Mouse (Mus musculus): Measurements from ENCODE around the gene Olfr427. TPM values are rescaled to one million over a fixed set of nuclear protein-coding genes. Genes with fewer than 3 reads are reported as not detected.

Olfr427 gene
- polyA plus RNA-seq (2017; shearing (Covaris generic)) = not detected

DNA sequence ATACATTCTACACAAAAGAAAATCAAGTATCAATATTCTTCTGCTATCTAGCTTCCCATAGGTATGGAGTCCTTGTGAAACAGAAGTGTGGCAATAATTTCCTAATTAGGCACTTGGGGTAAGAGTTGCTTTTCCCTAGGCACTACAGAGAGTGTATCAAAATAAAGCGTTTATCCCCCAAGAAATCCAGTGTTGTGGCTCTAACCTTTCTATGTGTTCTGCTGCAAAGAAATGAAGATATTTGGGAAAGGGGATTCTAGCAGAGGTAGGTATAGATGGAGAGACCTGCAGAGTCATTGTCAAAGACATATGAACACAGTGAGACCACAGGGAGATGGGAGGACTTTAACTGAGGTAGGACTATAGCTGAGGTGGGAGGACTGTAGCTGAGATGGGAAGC lies at the start of gene Olfr427:
TSS of gene Olfr427 (plus strand) at position 301 of the 400 bp plus-strand sequence.

DNA sequence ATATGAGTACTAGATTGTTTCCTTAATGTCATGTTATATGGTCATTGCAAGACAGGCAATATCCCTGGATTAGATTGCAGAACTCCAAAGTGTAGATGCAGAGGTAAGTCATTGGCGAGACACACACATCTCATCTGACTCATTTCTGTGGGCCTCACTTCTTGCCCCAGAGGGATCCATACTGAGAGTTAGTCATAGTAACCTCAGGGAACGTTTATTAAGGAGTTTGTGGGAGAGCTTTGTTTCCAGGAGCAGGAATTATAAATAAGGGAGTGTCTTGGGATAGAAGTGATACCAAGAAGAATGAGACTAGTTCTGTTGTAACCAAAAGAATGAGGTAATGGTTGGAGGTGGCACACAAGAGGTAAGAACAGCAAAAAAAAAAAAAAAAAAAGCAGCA lies 47.8 kb upstream of the Olfr427 start, which contains the start of gene Olfr432:
TSS of gene Olfr432 (plus strand) at position 313 of the 400 bp plus-strand sequence.

DNA sequence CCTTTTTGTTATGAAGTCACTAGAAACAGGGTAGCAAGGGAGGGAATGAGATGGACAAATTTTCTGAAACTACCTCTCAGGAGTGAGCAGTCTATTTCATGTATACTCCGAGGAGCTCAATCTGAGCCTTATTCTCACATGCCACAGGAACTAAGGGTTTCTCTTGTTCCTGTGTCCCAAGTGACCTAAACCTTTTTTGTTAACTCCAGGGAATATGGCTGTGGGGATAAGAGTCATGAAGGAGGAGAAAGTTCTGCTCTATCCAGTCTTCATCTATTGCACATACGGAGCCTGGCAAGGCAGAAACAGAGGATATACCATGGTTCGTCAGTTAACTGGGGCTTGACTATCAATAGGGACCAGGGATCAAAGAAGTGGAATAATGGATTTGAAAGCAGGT lies 30.4 kb upstream of the Olfr427 start, which contains the start of gene Olfr430:
TSS of gene Olfr430 (plus strand) at position 301 of the 400 bp plus-strand sequence.

DNA sequence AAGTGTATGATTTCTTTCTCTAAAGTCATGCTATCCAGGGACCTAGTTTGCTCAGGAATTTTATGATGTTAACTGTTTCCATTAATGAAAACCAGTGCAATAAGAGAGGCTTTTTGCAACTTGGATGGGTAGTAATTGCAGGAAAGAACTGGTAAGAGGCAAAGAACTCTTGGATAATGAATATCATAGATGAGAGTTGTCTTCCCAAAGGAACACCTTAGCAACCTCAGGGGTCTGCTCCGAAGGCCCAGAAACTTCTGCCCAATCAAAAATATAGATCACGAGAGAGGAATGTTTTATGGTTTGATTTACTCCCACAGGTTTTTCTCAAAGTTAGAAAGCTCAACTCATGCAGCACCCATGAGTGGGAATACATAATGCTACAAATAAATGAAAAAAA lies 12.7 kb upstream of the Olfr427 start, which contains the start of gene Olfr429:
TSS of gene Olfr429 (plus strand) at position 301 of the 400 bp plus-strand sequence.

DNA sequence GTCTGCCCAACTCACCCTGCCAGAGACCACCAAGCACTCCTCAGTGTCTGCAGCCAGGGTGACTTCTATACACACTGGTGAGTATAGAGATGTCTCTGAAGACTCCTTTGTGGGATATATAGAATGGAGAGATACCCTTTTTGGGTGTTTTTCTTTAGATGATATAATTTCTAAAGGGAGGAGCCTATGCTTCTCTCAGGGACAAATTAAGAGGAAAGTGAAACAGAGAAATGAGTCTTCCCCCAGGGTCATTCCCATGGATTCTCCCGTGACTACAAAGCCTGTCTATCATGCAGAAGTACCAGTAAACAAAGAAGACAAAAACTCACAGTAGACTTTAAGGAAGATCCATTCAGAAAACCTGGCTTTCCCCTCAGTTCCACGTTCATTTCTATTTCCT lies 24.4 kb downstream of the Olfr427 start, which contains the start of gene Olfr231:
TSS of gene Olfr231 (minus strand) at position 101 of the 400 bp plus-strand sequence.

DNA sequence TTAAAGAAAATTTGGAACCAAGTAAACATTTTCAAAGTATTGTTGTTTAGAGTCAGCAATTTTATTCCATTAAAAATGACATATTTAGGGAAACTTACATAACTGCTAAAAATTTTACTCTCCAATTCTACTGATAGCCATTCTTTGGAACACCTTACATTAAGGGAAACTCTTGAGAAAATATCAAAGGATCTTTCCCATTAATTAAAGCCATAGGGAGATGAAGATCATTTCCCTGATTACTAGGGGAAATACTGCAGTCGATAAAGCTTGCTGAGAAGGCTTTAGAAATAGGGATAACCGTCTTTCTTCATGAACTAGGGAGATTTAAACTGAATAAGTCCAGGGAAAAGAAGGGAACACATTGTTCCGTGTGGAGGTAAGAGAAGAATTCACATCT lies 34.5 kb downstream of the Olfr427 start, which contains the start of gene Olfr424:
TSS of gene Olfr424 (plus strand) at position 301 of the 400 bp plus-strand sequence.

Other genes starting within 250 kb of the Olfr427 start
- 1.0 TPM for gene Ifi211, start 183.8 kb upstream of the Olfr427 start, polyA plus RNA-seq (2017; shearing (Covaris generic))
- 503 TPM for gene Mndal, start 154.4 kb upstream of the Olfr427 start, polyA plus RNA-seq (2017; shearing (Covaris generic))
- 381 TPM for gene Ifi203, start 154.2 kb upstream of the Olfr427 start, polyA plus RNA-seq (2017; shearing (Covaris generic))
- gene Ifi202b, start 114.1 kb upstream of the Olfr427 start, polyA plus RNA-seq (2017; shearing (Covaris generic)) = not detected
- 0.24 TPM for gene Ifi205, start 65.1 kb upstream of the Olfr427 start, polyA plus RNA-seq (2017; shearing (Covaris generic))
- gene Olfr433, start 56.2 kb upstream of the Olfr427 start, polyA plus RNA-seq (2017; shearing (Covaris generic)) = 0.07 TPM
- 0.24 TPM for gene Olfr432, start 47.7 kb upstream of the Olfr427 start, polyA plus RNA-seq (2017; shearing (Covaris generic))
- gene Olfr430, start 30.3 kb upstream of the Olfr427 start, polyA plus RNA-seq (2017; shearing (Covaris generic)) = not detected
- not detected for gene Olfr429, start 12.6 kb upstream of the Olfr427 start, polyA plus RNA-seq (2017; shearing (Covaris generic))
- gene Olfr231, start 24.3 kb downstream of the Olfr427 start, polyA plus RNA-seq (2017; shearing (Covaris generic)) = not detected
- gene Olfr424, start 34.6 kb downstream of the Olfr427 start, polyA plus RNA-seq (2017; shearing (Covaris generic)) = not detected
- not detected for gene Olfr420, start 58.7 kb downstream of the Olfr427 start, polyA plus RNA-seq (2017; shearing (Covaris generic))
- not detected for gene Spta1, start 75.9 kb downstream of the Olfr427 start, polyA plus RNA-seq (2017; shearing (Covaris generic))
- gene Olfr419, start 155.2 kb downstream of the Olfr427 start, polyA plus RNA-seq (2017; shearing (Covaris generic)) = not detected
- not detected for gene Mptx1, start 233.6 kb downstream of the Olfr427 start, polyA plus RNA-seq (2017; shearing (Covaris generic))